Mouse (Mus musculus) heart, postnatal 0 days (tissue): ENCODE measurements around the gene Slc22a23.

Source experiments
- CTCF ChIP-seq: IDR thresholded peaks from 2 replicates; pipeline ENCODE4 v1.5.1; 2016; ENCODE audit warnings: antibody characterized with exemption, control low read depth, low read depth
- EP300 ChIP-seq: IDR thresholded peaks from 2 replicates; pipeline ENCODE4 v1.6.1; 2016; ENCODE audit warnings: antibody characterized with exemption, low read depth

DNA sequence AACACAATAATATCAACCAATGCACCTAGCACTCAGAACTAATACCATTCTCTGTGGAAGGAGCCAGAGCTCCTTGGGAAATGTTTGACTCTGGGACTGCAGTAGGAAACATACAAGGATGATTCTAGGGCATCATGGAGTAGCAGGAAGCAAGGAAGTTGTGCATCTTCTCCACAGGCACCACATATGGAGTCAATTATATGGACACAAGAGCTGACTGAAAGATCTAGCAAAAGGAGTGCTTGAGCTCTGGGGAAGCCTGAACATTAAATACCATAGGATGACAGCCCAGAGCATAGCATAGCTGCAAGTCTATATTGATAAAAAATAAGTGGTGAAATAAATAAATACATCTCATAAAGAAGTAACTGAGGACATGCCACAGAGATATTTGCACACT lies 6.5 kb upstream of the Slc22a23 start:
- TF ChIP-seq CTCF (no peak), EP300 (no peak)
